Mouse (Mus musculus) urinary bladder, postnatal 25 days (tissue): Measurements from ENCODE around the gene Gm17190.
"Not testable (repeated sequence)": the region's sequence is repeated elsewhere in the genome, so short reads cannot be mapped to it uniquely, and the experiment has no call there.

ENCODE experiments used
- DNase-seq: peaks from one replicate; pipeline ENCODE4 v3.0.0; 2022; ENCODE audit warnings: low spot score

Gene Gm17190

DNA sequence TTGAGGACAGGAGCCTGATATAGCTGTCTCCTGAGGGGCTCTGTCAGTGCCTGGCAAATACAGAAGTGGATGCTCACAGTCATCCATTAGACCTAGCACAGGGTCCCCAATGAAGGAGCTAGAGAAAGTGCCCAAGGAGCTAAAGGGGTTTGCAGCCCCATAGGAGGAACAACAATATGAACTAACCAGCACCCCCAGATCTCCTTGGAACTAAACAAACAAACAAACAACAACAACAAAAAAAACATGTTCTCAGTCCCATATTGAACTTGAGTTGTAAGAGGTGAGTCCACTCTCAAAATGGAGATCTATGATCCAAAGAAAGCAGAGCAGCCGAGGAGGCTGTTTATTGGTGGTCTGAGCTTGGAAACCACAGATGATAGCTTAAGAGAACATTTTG, at the start of gene Gm17190:
TSS of gene Gm17190 (plus strand) at position 301 of the 400 bp plus-strand sequence.
- not testable (repeated sequence) for DNase-seq

DNA sequence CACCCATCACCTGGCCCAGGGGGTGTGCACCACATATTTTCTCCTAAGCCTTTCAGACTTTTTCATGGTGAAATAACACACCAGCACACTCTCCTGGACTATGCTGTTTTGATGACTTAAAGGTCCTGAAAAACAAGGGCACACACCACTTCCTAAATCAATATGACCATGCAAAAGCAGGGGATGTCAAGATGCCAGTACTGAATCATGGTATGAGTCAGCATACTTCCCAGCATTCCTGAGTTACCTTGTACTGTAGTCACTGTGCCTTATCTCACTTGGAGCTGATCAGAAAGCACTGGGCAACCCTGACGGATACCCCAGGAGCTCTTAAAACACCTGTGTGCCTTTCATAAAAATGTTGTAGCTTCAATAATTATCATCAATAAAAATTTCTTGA, 42.3 kb upstream of the Gm17190 start:
- DNase-seq, result no peak

DNA sequence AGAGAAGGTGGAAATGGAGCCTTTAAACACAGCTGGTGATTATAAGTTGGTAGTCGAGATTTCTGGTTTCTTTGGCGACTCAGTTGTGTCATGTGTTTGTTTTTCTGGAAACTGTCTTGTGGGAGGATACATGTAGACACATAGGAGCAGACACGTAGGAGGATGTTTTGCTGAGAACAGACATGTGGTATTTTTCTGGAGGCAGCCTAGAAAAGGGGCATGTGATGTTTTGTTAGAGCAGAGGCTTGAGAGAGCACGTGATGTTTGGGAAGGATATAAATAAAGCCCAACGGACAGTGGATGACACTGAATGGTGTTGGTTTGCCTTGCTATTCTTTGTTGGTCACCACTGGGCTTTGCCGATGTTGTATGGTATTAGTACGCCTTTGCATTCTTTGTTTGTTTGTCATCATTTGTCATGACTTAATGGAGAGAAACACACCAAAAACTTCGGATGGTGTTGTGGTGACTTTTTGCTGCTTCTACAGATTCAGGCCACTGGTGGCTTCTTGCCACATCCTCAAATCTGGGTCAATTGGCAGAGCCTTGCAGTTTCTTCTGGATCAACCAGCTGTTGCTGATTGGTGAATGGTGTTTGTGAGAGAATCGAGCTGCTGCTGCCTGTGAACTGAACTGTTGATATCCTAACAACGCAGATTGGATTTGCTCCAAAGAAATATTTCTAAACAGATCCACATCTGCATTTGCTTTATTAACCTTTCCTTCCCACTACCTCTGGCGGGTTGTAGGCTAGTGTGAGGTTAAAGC, 41.4 kb upstream of the Gm17190 start:
- no peak for DNase-seq

DNA sequence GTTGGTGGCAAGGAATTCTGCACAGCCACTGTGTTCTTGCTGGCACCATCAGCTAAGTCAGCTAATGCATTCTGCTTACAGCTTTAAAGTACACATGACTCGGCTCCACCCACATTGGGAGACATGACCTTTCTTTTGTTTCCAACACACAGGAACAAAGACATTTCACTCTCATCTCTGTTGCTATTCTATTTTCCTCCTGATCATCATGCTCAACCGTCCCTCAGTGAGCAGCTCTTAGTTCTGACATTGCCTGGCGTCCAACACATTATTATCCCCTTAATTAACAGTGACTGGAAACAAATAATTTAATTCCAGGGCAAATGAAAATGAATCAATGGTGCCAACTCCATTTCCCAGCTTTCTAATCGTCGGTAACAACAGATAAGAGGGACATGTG, 36.5 kb upstream of the Gm17190 start:
- no peak for DNase-seq

DNA sequence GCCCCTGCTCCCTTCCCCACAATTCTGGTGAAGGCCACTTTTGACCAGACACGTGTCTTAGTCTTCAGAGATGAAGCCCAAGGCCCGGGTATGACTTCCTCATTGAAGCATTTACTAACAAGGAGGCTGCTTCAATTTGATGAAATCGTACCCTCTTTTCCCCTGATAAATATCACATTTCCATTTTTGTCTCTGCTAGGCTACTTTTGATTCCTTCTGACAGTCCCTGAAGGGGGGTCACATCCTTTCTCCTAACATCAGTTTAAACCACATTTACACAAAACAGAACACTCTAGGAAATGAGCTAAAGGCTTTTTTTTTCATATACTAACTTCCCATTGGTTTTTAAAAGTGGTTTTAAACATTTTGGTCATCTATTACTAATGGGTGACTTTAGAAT, 29.1 kb upstream of the Gm17190 start:
- DNase-seq, result no peak

DNA sequence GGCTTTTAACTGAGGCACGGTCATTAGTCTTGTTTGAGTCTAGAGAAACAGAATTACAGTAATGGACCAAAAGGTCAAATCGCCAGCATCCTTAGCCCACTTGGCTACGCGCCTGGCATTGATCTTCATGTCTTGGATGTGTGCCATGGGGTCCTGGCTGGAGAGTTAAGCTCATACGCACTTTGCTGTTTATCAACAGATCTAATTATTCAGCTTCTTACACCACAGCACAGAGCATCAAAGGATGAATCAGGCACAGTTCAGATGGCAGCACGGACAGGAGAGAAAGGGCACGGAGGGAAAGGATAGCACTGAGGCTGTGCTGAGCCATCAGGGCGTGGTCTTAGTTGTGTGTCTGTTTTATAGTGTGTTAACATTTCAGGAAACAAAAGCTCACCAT, 8.3 kb upstream of the Gm17190 start:
- DNase-seq, result no peak

DNA sequence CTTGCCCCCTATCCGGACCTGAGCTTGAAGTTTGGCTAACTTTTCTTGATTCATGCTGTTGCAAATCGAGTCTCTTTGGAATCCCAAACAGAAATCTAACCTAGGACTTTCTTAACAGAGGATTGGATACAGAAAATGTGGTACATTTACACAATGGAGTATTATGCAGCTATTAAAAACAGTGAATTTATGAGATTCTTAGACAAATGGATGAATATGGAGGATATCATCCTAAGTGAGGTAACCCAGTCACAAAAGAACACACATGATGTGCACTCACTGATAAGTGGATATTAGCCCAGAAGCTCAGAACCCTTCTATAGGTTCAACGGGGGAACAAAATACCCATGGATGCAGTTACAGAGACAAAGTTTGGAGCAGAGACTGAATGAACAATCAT, 578 bp upstream of the Gm17190 start, which contains the start of gene Gm20075:
TSS of gene Gm20075 (minus strand) at position 101 of the 400 bp plus-strand sequence.
- not testable (repeated sequence) for DNase-seq

DNA sequence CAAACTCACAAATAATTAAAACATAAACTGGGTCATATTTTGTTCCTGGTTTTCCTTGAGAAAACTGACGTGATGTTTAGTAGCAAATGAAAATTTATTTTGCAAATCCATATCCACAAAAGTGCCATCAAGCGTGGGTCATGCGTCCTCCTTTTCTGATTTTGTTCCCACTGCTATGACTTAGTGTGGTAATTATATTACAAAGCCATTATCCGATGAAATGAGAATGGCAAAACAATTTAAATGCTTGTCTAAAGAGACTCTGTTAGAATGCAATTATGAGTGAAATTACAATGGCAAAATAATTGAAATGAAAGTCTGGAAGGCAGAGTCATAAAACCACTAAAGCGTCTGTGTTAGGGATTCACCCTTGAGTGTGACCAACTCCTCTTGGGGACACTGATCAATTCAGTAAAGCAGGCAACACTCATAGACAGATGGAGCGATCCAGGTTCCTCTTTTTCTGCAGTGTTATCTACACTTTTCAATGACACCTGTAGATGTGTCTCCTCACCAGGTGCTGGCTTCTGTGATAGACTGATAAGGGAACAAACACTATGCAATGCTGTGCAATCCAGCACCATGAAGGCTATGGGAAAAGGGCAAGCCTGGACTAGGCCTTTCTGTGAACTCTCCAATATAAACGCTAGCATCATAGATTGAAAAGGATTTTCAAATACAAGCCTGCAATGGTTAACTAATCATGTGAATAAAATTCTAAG, 3.9 kb downstream of the Gm17190 start:
- DNase-seq, result no peak

DNA sequence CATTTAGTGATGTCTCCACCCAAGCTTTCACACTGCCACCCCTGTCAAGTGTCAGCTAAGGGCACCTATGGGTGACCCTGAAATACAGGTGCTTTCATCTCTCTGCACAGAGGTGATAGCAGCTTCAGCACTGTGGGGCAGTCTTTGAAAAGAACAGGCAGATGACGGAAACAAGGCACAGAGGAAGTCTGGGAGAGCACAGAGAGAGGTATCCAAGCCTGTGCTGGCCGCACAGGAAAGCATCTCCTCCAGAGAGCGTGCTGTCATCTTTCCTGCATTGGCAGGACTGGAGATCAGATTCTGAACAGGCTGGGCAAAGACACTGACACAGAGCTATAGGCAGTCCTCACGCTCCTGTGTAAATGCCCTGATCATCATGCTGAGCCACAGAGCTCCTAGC, 9.1 kb downstream of the Gm17190 start:
- no peak for DNase-seq

DNA sequence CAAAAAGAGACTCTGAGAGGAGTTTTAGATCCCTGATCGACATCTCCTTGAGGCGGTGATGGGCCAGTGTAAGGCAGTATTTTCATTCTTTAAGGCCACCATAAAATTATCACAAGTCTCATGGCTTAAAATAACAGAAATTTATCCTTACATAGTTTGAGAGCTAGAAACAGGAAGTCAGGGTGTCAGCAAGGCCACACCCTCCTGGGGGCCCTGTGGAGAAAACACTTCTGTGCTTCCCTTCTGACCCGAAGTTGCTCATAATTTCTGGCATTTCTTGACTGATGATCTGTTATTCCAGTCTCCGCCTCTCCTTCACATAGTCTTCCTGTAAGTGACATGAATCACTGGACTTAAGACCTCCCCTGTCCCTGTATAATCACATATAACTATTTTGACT, 24.5 kb downstream of the Gm17190 start:
- DNase-seq, result no peak

DNA sequence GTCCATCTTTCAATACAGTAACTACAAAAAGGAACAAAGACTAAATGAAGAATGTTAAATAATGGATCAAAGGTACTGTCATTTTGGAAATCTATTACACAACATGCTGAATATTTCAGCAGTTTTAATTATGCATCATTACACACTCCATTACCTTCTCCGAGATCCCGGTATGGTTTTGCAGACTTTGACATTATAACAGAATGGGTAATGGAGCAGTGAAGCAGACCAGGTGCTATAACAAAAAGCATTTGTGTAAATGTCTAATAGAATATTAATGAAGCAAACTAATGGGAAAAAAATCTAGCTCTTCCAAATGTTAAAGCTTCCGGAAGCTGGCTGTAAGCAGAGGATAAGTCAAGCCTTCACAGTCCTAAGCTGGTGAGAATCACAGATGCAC, 28.9 kb downstream of the Gm17190 start:
- DNase-seq, result no peak

DNA sequence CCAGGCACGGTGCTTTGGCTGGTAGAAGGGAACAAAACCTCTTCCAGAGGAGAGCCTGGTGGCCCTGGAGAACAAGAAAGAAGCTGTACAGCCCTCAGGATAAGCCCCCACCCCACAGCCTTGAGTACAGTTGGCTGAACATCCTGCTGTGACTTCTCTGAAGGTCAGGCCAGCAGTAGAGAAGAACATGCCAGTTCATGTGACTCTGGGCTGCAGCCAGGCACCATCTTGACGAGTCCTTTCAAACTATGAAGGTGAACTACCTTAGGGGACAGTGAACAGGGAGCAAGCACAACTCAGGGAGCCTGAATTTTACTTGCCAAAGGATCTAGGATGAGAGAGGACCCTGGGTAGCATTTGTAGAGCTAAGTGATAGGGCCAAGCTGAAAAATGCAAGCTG, 30.9 kb downstream of the Gm17190 start:
- no peak for DNase-seq

DNA sequence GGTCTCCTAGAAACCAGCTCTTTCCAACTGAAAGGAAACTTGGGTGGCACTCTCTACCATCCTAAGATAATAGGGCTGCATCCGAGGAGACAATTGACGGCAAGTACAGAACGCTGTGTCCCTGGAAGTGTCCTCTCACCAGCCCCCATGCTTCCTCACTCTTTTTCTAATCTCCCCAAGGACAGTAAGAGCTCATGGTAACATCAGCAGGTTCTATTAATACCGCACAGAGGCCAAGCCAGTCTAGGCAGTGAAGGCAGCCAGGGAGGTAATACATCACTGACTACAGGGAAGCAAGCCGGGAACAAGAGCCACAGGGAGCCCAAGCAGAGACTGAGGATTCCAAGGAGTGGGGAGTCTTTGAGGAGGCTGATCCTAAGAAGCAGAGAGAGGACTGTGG, 43.2 kb downstream of the Gm17190 start:
- DNase-seq, result no peak

DNA sequence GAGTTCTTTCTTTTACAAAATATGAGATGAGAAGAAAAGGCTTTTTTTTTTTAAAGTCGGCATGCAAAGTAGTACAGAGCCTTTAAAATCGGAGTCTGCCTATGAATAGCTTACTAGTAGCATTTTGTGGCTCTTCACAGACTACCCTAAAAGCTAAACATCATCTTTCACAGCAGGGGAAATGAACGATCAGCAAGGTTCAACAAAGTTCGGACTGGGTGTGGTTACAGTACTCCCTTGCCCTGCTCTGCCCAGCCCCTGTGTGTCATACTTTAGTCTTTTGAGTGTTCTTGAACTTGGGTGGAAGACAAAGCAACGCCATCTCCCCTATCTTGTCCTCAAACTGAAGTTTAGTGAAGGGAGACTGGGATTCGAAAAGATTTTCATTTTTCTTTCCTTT, 44.8 kb downstream of the Gm17190 start:
- DNase-seq, result no peak

DNA sequence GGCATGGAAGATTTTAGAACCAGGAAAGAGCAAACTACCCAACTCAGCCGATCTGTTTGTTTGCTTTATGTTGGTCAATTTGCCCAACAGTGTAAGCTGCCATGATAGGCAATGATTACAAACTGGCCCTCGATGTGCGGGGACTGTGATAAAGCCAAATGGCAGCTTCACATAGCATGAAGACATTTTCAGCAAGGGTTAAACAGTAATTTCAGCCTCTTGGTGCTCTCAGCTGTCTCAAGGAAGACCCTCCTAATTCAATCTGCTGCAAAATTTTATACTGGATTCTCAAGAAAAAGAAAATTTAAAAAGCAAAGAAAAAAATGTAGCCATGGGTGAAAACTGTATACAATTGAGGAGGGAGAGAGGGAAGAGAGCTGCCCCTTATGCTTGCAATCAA, 47.2 kb downstream of the Gm17190 start:
- DNase-seq, result no peak

DNA sequence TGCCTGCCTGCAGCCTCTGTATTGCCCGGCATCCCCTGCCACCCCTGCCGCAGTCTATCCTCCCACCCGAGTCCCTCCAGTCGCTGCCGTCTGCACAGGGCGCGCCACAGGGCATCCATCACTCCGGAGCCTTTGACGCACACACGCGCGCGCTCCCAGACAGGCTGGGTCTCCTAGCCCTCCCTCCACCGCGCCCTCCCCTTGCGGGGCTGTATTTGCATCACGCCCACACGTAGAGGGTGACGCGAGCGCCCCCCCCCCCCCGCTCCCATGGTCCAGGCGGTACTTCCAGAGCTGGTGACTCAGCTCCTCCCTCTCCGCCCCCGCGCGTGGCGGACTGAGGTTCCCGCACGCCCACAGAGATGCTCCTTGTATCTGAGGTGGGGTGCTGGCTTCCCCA, 49.2 kb downstream of the Gm17190 start:
- DNase-seq, result no peak

DNA sequence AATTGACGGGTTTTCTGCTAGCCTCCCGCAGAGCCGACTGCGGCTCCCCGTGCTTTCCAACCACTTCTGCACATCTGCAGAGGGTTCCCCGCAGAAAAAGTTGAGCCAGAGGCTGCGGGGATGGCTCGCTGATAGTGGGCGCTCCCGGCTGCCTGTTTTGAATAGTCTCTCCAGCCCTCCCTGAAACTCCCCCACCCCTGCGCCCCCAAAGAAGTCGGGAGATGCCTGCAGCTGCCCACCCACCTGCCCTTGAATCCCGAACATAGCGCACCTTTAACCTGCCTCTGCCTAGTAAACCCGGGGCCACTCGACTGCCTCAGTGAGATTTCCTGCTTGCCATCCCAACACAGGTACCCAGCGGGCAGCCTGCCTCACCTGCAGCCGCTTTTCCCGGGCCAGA, 50.1 kb downstream of the Gm17190 start:
- DNase-seq, result no peak

DNA sequence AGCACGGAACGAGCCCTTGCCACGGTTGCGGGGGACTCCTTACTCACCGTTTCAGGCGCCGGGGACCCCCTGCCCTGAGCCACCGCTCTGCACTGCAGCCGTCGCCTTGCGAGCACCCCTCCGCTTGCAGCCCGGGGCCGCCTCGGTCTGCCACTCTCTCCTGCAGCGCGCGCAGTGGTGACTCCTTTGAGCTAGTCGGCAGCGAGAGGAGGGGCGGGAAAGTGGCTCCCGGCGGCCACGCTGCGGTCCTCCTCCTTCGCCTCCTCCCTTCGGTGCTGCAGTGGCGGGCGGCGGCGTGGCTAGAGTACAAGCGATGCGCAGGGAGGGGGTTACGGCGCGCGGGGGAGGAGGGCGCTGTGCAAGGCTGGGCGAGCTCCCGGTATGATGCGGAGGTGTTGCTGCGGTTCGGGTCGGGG, 50.6 kb downstream of the Gm17190 start, which contains the start of gene Sv2c:
TSS of gene Sv2c (minus strand) at position 177 of the 416 bp plus-strand sequence.
- peak; percentile 3 for DNase-seq
